8 mouse cellular contexts compared by ENCODE assay signal in the genomic region with DNA sequence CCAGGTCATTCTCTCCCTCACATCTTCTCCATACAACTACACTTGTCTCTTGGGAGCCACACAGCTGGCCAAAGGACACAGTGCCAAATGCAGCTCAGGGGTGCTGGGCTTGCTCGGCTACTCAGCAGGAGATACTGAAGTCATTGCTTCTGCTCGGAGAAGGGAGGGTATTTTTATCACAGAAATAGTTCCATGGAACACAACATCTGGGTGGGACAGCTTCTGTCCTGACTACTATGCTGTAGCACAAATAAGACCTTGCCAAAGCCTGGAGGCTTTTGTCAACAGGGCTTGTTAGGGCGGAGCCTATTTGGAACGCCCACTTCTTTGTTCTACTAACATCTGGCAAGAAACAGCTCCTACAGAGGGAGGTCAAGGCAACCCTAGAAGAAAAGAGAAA. TPM values are rescaled to one million over a fixed set of nuclear protein-coding genes. Genes with fewer than 3 reads are reported as not detected.
DNase-seq lines count a peak whose midpoint lies in the region; ATAC-seq and TF ChIP-seq lines count a peak whose summit lies in the region.

No protein-coding gene starts in this region.

- H3K27ac ChIP-seq in heart, embryonic 13.5 days (replicated peaks), result peak overlapping the region; percentile 43
- H3K27ac ChIP-seq in limb, embryonic 14.5 days (replicated peaks; ENCODE audit: low read depth, low read length), result peak overlapping the region; percentile 64

- no peak for TF ChIP-seq POLR2A in limb, embryonic 14.5 days (IDR thresholded peaks at IDR 0.05; ENCODE audit: borderline replicate concordance, extremely low read depth, insufficient read depth, insufficient read length)

- no peak for ATAC-seq in heart, embryonic 13.5 days (ENCODE audit: extremely low read depth, insufficient number of reproducible peaks, low FRiP score, low TSS enrichment)
- ATAC-seq in limb, embryonic 14.5 days (ENCODE audit: low FRiP score, low read depth), result peak; percentile 73
- no peak for ATAC-seq in megakaryocyte progenitor cell, adult 5-6 weeks (replicated peaks; ENCODE audit: poor library complexity)

- H3K4me2 ChIP-seq in heart, embryonic 13.5 days, result no peak overlapping the region
- H3K4me2 ChIP-seq in limb, embryonic 14.5 days (replicated peaks; ENCODE audit: low read depth, low read length, severe bottlenecking), result no peak overlapping the region

- 0 out of 2 replicates have a peak, but pooled peaks cover 5% of the 10 kb centered on the region for H3K9me3 ChIP-seq in heart, embryonic 13.5 days
- no peaks in the 10 kb centered on the region for H3K9me3 ChIP-seq in limb, embryonic 14.5 days (ENCODE audit: control insufficient read depth, low read length)

- WGBS in heart, embryonic 13.5 days, result 29% methylated on average over 4 of the region's 4 CpGs
- WGBS in limb, embryonic 14.5 days, result 36% methylated on average over 4 of the region's 4 CpGs

- H3K27me3 ChIP-seq in heart, embryonic 13.5 days (replicated peaks), result no peaks in the 10 kb centered on the region
- no peaks in the 10 kb centered on the region for H3K27me3 ChIP-seq in limb, embryonic 14.5 days (ENCODE audit: control insufficient read depth, insufficient read depth, low read length)

- H3K9ac ChIP-seq in heart, embryonic 13.5 days, result peak overlapping the region; percentile 16; the same call in 1 of the 2 replicates
- H3K9ac ChIP-seq in limb, embryonic 14.5 days (ENCODE audit: low read depth, low read length, severe bottlenecking), result no peak overlapping the region

- H3K4me3 ChIP-seq in heart, embryonic 13.5 days, result no peak overlapping the region
- no peak overlapping the region for H3K4me3 ChIP-seq in limb, embryonic 14.5 days (replicated peaks; ENCODE audit: low read length)

- DNase-seq in adrenal gland, adult 2 months, result peak; percentile 7
- no peak for DNase-seq in adrenal gland, postnatal 36 days
- DNase-seq in brain, adult 2 months (ENCODE audit: low read depth, low spot score), result peak; percentile 72
- DNase-seq in limb, embryonic 14.5 days (ENCODE audit: low spot score), result peak; percentile 79
- peak; percentile 65 for DNase-seq in testis, postnatal 10 days (ENCODE audit: low spot score)
- no peak for DNase-seq in cerebellum, adult 11 months

- H3K36me3 ChIP-seq in heart, embryonic 13.5 days, result peaks cover 13% of the 10 kb centered on the region
- no peaks in the 10 kb centered on the region for H3K36me3 ChIP-seq in limb, embryonic 14.5 days (ENCODE audit: control insufficient read depth, insufficient read depth, low read length)

- peaks cover 32% of the 10 kb centered on the region for H3K4me1 ChIP-seq in heart, embryonic 13.5 days
- peaks cover 13% of the 10 kb centered on the region for H3K4me1 ChIP-seq in limb, embryonic 14.5 days (ENCODE audit: control insufficient read depth, insufficient read depth, low read length)

RNA-seq across cellular contexts. Expression of a gene that starts 10.2 kb away (rescaled TPM):
- total RNA-seq in adrenal gland, adult 2 months (2021), result 10 to 100 TPM; 21.7 to 24.7 TPM
- polyA plus RNA-seq in adrenal gland, adult 2 months (2012; rRNA removed), result 12.7 and 12.8 TPM in 2 replicates
- total RNA-seq in adrenal gland, postnatal 36 days (2021), result 10 to 100 TPM; 25.2 to 25.4 TPM
- polyA plus RNA-seq in heart, embryonic 13.5 days (2015; fragmentation: Nextera tagmentation; extraction: Ambion mirVana), result 55.3 and 58.2 TPM in 2 replicates
- 17.5 and 20.6 TPM in 2 replicates for polyA plus RNA-seq in limb, embryonic 14.5 days (2012; rRNA removed)
- polyA plus RNA-seq in limb, embryonic 14.5 days (2014; fragmentation: Nextera tagmentation; extraction: Ambion mirVana), result 38.4 and 39.2 TPM in 2 replicates
- total RNA-seq in megakaryocyte progenitor cell, adult 5-6 weeks (2015), result 0.27 and 0.73 TPM in 2 replicates
- total RNA-seq in megakaryocyte progenitor cell, adult 5-6 weeks (2017), result 0.64 and 0.75 TPM in 2 replicates

Comparison
In these comparisons a context has a peak if more than half of its experiments do, and no peak if none do; other contexts are left out.
1. DNase-seq: peak in adrenal gland, adult 2 months (single experiment), brain, adult 2 months (single experiment), limb, embryonic 14.5 days (single experiment) and testis, postnatal 10 days (single experiment); none in adrenal gland, postnatal 36 days (0 of 2) and cerebellum, adult 11 months (single experiment).
2. RNA of a gene that starts 10.2 kb away (total RNA-seq): 25.2 to 25.4 TPM in adrenal gland, postnatal 36 days and 21.7 to 24.7 TPM in adrenal gland, adult 2 months; 0.27 to 0.75 TPM in megakaryocyte progenitor cell, adult 5-6 weeks; every median in the first group is over 10 times any median in the second.